Mouse (Mus musculus) frontal cortex, postnatal 14 days (tissue): ENCODE measurements around the gene Celf2.
"Not testable (repeated sequence)": the region's sequence is repeated elsewhere in the genome, so short reads cannot be mapped to it uniquely, and the experiment has no call there.

Experiments used
- DNase-seq, 2 experiments: peaks; one replicate each; pipeline ENCODE4 v3.0.0; 2022; ENCODE audit warnings: low spot score in 2 of 2

The Celf2 gene

GRCm38 (mm10) chr2:7509463-7509862 is at the start of gene Celf2:
Gene Celf2 (minus strand): TSS chr2:7509563.
- DNase-seq: not testable (repeated sequence)

DNA sequence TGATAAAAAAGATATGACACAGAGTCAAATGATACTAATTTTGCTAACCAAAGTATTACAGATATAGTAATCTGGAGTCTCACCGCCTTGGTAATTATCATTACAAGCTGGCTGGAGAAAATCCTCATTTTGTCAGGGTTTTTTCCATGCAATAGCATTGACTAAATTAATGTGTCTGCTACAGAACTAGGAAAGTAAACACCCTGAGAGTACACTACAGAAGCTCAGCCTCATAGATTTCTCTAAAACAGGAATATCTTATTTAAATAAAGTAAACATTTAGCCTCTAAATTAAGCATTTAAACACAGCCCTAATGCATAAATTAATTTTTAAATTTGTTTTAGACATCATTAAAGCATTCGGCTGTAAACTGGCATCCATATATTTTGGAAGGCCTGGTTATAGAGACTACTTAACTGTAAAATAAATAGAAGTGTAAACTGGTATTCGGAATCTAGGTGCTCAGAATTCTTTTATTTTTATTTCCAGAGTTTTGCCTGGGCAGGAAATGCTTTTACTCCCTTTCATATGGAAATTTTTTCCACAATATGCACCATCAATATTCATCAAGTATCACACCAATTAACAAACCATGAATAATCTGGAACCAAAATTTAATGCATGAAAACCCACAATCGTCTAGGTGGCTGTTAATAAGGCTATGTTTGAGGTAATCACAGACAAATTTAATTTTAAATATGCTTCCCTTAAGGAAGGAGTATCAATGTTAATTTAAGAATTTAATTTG is 46.0 kb upstream of the Celf2 start:
- DNase-seq: no peak

DNA sequence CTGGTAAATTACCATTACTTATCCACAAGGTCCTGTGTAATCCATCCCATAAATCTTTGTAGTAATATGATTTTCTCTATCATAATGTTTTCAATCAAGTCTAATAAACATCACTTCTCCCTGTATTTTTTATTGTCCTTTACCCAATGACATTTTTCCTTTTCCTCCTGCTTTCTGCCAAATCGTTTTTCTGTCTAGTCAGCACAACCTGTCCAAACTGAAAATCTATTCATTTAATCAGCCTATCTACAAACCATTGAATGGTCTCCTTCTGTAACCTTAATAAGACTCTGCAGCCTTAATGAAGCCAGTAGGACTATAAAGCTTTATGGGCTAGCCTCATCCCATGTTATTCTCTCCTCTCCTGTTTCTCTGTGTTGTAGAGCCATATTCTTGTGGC is 45.2 kb upstream of the Celf2 start:
- no peak for DNase-seq

- DNase-seq: no peak
Observed at GRCm38 (mm10) chr2:7552887-7553286, 43.5 kb upstream of the Celf2 start.

GRCm38 (mm10) chr2:7548886-7549285 is 39.5 kb upstream of the Celf2 start:
- no peak for DNase-seq

- DNase-seq: no peak
Observed at GRCm38 (mm10) chr2:7534615-7535204, 25.3 kb upstream of the Celf2 start.

- DNase-seq: no peak
Observed at GRCm38 (mm10) chr2:7534195-7534594, 24.8 kb upstream of the Celf2 start.

- no peak for DNase-seq
Observed at GRCm38 (mm10) chr2:7531185-7531960, 22.0 kb upstream of the Celf2 start.

- DNase-seq: no peak
Observed at GRCm38 (mm10) chr2:7530461-7531184, 21.3 kb upstream of the Celf2 start.

GRCm38 (mm10) chr2:7529637-7530036 is 20.3 kb upstream of the Celf2 start:
- DNase-seq: no peak

GRCm38 (mm10) chr2:7526696-7527095 is 17.3 kb upstream of the Celf2 start:
- no peak for DNase-seq

GRCm38 (mm10) chr2:7519473-7519872 is 10.1 kb upstream of the Celf2 start:
- DNase-seq: no peak

GRCm38 (mm10) chr2:7493420-7493819 is 15.9 kb downstream of the Celf2 start:
- DNase-seq: no peak

GRCm38 (mm10) chr2:7484974-7485373 is 24.4 kb downstream of the Celf2 start:
- no peak for DNase-seq

- no peak for DNase-seq
Observed at GRCm38 (mm10) chr2:7482062-7482461, 27.3 kb downstream of the Celf2 start.

- no peak for DNase-seq
Observed at GRCm38 (mm10) chr2:7460329-7461056, 48.9 kb downstream of the Celf2 start.

GRCm38 (mm10) chr2:7438721-7439282 is 70.6 kb downstream of the Celf2 start:
- DNase-seq: peak; percentile 28 to 36

DNA sequence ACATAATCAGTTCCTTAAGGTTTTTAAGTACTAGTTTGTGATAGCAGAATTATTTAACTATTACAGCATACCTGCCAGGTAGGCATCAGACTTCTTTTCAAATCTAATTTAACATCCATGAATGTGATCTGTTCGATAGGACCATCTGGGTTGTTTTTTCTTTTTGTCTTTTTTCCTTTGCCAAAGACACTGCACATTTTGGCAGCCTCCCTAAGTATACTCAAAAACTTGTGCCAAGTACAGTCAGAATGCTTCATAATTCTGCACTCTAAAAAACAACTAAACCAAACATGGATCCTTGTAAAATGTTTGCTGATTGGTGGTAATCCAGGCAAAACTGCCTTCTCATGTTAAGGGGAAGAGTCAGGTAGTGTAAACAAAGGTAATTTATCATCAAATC is 82.9 kb downstream of the Celf2 start:
- DNase-seq: no peak

GRCm38 (mm10) chr2:7400530-7400929 is 108.8 kb downstream of the Celf2 start:
- DNase-seq: peak in 1 of 2 experiments; percentile 50

DNA sequence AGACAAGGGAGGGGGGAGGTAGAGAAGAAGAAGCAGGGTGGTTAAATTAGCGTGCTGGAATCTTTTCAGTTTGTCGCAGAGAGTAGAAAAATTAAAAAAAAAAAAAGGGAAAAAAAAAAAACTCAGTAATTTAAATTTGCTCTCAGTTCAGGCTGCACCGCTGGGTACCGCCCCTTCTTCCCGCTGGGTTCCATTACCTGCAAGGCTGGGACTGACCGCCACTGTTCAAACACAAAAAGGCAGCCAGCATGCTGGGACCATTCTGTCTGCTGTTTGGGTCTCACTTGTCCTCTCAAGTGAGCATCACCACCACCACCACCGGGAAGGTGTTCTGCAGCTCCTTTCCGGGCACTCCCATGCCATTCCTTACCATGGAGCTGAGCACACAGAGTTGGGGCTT is 113.4 kb downstream of the Celf2 start:
- DNase-seq: peak in 1 of 2 experiments; percentile 29

DNA sequence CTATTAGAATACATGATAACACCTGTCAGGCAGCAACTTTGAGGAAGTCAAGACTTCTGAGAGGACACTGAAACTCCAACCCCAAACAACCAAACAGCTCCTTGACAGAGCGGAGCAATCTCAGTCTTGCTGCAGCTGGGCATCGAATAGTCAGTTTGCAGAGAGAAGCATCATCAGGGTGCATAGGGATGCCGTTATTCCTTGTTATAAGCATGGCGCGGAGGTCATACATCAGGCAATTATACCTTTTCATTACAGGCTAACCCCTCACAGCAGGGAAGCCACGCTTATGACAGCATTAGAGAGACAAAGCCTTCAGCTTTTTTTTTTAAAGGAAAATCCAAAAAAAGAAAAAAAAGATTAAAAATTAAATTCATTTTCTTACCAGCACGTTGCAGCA is 113.9 kb downstream of the Celf2 start:
- no peak for DNase-seq
